Mouse (Mus musculus) kidney, embryonic 16.5 days (tissue): ENCODE data around the gene Mvb12b. TPM values are rescaled to one million over a fixed set of nuclear protein-coding genes. Genes with fewer than 3 reads are reported as not detected.

Experiments
- ATAC-seq: fragments of 200-750 bp; cut with Nextera tagmentation; 2 replicates; pipeline ENCODE4 v1.8.0; 2017; ENCODE audit warnings: moderate TSS enrichment; ENCODE audit not compliant: low FRiP score, low TSS enrichment
- H3K27ac ChIP-seq: fragments of 300-500 bp; sonication (generic); 2 replicates; pipeline ENCODE4 v1.5.1; 2014; ENCODE audit warnings: low read length
- H3K27me3 ChIP-seq: fragments of 300-500 bp; sonication (generic); 2 replicates; pipeline ENCODE4 v1.6.1; 2014; ENCODE audit warnings: low read length, control low read depth, mixed read lengths; ENCODE audit not compliant: insufficient read depth
- H3K36me3 ChIP-seq: fragments of 300-500 bp; sonication (generic); 2 replicates; pipeline ENCODE4 v1.6.1; 2014; ENCODE audit warnings: low read length, control low read depth, mixed read lengths; ENCODE audit not compliant: insufficient read depth
- H3K4me1 ChIP-seq: fragments of 300-500 bp; sonication (generic); 2 replicates; pipeline ENCODE4 v1.6.1; 2014; ENCODE audit warnings: low read length, control low read depth, mixed read lengths; ENCODE audit not compliant: insufficient read depth
- H3K4me2 ChIP-seq: fragments of 300-500 bp; sonication (generic); replicated peaks from 2 replicates; pipeline ENCODE4 v1.6.1; 2014; ENCODE audit warnings: low read depth, low read length
- H3K4me3 ChIP-seq: fragments of 300-500 bp; sonication (generic); 2 replicates; pipeline ENCODE4 v1.5.1; 2014; ENCODE audit warnings: mild to moderate bottlenecking, low read length
- H3K9ac ChIP-seq: fragments of 300-500 bp; sonication (generic); replicated peaks from 2 replicates; pipeline ENCODE4 v1.6.1; 2014; ENCODE audit warnings: low read length
- H3K9me3 ChIP-seq: fragments of 300-500 bp; sonication (generic); 2 replicates; pipeline ENCODE4 v1.6.1; 2016; ENCODE audit warnings: low read length, control low read depth
- WGBS: fragments of 180-500 bp; shearing (Covaris S2); extraction: QIAGEN DNeasy Blood & Tissue Kit; methylation state at CpG from one replicate; pipeline ENCODE4 v1.1.7; 2014; 5-methylcytosine and 5-hydroxymethylcytosine counted together
- polyA plus RNA-seq: library from polyadenylated mRNA; unstranded; fragments of >200 nt; fragmentation: Nextera tagmentation; extraction: Ambion mirVana; gene quantifications from 2 replicates; pipeline ENCODE4 v1.2.1, GENCODE M21; 2015

Mvb12b gene
- polyA plus RNA-seq, 1 experiment from 2014 or later: 14.2 TPM

GRCm38 (mm10) chr2:33875594-33875993 lies 12.2 kb downstream of the Mvb12b start:
- no peak overlapping the region; the same call in 1 of the 2 replicates for H3K9ac ChIP-seq
- no peak for ATAC-seq
- H3K4me2 ChIP-seq: no peak overlapping the region
- H3K9me3 ChIP-seq: 0 out of 2 replicates have a peak, but pooled peaks cover 3% of the 10 kb centered on the region
- H3K4me3 ChIP-seq: no peak overlapping the region
- peaks cover 22% of the 10 kb centered on the region for H3K36me3 ChIP-seq
- peaks cover 79% of the 10 kb centered on the region for H3K4me1 ChIP-seq
- H3K27ac ChIP-seq: peak overlapping the region; percentile 35
- WGBS: 65% methylated on average over 12 of the region's 12 CpGs
- H3K27me3 ChIP-seq: no peaks in the 10 kb centered on the region

GRCm38 (mm10) chr2:33874856-33875576 lies 12.7 kb downstream of the Mvb12b start:
- H3K4me2 ChIP-seq: no peak overlapping the region

GRCm38 (mm10) chr2:33874367-33874766 lies 13.4 kb downstream of the Mvb12b start:
- H3K27ac ChIP-seq: no peak overlapping the region
- no peak for ATAC-seq
- H3K9me3 ChIP-seq: 0 out of 2 replicates have a peak, but pooled peaks cover 3% of the 10 kb centered on the region
- 76% methylated on average over 5 of the region's 5 CpGs for WGBS
- no peak overlapping the region for H3K4me3 ChIP-seq
- H3K4me1 ChIP-seq: peaks cover 90% of the 10 kb centered on the region
- H3K36me3 ChIP-seq: peaks cover 22% of the 10 kb centered on the region
- H3K4me2 ChIP-seq: no peak overlapping the region
- H3K27me3 ChIP-seq: no peaks in the 10 kb centered on the region
- H3K9ac ChIP-seq: no peak overlapping the region

More at GRCm38 (mm10) chr2:33874856-33875576, 12.7 kb downstream of the Mvb12b start:
- Histone ChIP-seq H3K4me1 (peaks cover 85% of the 10 kb centered on the region), H3K36me3 (peaks cover 22% of the 10 kb centered on the region), H3K4me3 (no peak overlapping the region), H3K9ac (peak overlapping the region; percentile 20; the same call in 1 of the 2 replicates), H3K27me3 (no peaks in the 10 kb centered on the region), H3K9me3 (0 out of 2 replicates have a peak, but pooled peaks cover 3% of the 10 kb centered on the region), H3K27ac (peak overlapping the region; percentile 35)
- ATAC-seq: no peak
- WGBS: 72% methylated on average over 10 of the region's 10 CpGs

DNA sequence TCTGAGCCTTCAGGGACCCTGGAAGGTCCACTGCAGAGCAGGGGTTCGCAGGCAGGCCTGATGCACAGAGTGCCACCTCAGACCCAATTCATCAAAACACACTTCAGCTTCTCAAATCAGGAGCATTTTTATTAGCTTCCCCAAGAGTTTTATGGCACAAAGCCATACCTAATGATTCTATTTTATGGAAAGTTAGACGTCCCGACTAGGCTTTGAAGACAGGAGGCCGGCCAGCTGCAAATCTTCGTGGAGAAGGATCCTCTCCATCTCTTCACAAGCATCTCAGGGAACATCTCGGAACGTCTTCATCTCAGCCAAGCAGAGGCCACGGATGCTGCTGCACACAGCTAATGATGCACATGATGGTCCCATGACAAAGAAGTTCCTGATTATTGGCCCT lies 14.2 kb downstream of the Mvb12b start:
- Histone ChIP-seq H3K27me3 (no peaks in the 10 kb centered on the region), H3K36me3 (peaks cover 22% of the 10 kb centered on the region), H3K4me3 (no peak overlapping the region), H3K4me2 (no peak overlapping the region), H3K9ac (no peak overlapping the region), H3K9me3 (0 out of 2 replicates have a peak, but pooled peaks cover 3% of the 10 kb centered on the region), H3K27ac (peak overlapping the region; percentile 46), H3K4me1 (peaks cover 91% of the 10 kb centered on the region)
- peak; percentile 28; the same call in 1 of the 2 replicates for ATAC-seq
- 58% methylated on average over 8 of the region's 8 CpGs for WGBS

GRCm38 (mm10) chr2:33872841-33873271 lies 14.9 kb downstream of the Mvb12b start:
- peak; percentile 49; the same call in 1 of the 2 replicates for ATAC-seq
- Histone ChIP-seq H3K4me3 (no peak overlapping the region), H3K9ac (no peak overlapping the region), H3K27ac (peak overlapping the region; percentile 46), H3K4me2 (no peak overlapping the region), H3K27me3 (no peaks in the 10 kb centered on the region), H3K9me3 (0 out of 2 replicates have a peak, but pooled peaks cover 3% of the 10 kb centered on the region), H3K4me1 (peaks cover 87% of the 10 kb centered on the region), H3K36me3 (peaks cover 22% of the 10 kb centered on the region)
- 42% methylated on average over 8 of the region's 8 CpGs for WGBS

DNA sequence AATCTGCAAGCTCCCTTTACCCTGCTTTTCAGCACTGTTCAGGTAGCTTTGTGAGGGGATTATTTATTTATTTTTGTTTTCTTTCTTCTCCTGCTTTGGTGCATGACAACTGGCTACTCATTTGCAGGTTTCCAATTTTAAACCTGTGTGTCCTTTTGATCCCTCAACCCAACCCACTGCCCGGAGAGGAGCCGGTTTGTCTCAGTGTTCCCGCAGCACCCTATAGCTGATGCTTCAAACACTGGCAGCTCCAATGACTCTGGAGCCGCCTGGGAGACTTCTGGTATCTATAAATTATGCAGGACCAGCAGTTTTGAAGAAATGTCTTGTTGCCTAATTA lies 16.6 kb downstream of the Mvb12b start:
- H3K9me3 ChIP-seq: 0 out of 2 replicates have a peak, but pooled peaks cover 3% of the 10 kb centered on the region
- no peak for ATAC-seq

DNA sequence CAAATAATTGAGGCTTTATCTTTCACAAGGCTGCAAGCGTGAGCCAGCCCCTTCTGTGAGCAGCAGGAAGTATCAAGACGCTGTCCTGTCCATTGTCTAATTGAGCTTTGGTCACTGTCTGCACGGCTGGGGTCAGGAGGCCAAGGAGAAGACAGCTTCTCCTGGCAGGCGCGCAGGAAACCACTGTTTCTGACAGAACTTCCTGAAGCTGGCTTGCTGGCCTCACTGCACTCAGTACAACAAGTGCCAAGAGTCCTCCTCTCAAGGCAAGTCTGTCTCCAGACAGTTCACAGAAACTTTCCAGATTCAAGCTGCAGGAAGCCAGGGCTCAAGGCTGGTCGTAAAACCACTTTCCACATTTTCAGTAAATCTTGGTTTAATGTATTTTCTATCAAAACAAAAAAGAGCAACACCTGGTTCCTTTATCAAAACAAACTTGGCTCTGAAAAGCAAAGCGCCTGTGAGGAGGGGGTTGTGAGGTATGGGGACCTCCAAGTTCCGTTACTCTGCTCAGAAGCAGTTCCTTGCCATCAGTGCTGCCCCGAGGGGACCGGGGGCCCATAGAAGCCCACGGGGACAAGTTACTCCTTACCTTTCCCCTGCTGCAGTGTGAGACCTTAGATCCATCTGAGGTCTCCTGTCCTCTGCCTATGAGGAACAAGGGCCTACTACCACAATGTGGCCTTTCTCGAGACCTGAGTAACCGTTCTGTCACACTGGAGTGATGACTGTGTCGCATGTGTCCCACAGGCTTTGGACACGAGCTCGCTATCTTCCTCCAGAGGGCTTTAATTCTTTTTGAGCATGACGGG lies 17.2 kb downstream of the Mvb12b start:
- H3K27ac ChIP-seq: peak overlapping the region; percentile 84
- H3K4me2 ChIP-seq: no peak overlapping the region
- H3K4me1 ChIP-seq: peaks cover 67% of the 10 kb centered on the region
- peaks cover 22% of the 10 kb centered on the region for H3K36me3 ChIP-seq
- 25% methylated on average over 17 of the region's 17 CpGs for WGBS
- 0 out of 2 replicates have a peak, but pooled peaks cover 3% of the 10 kb centered on the region for H3K9me3 ChIP-seq
- peak; percentile 77 for ATAC-seq
- peak overlapping the region; percentile 5; the same call in 1 of the 2 replicates for H3K9ac ChIP-seq
- no peaks in the 10 kb centered on the region for H3K27me3 ChIP-seq
- no peak overlapping the region for H3K4me3 ChIP-seq

More for the DNA sequence above, 16.6 kb downstream of the Mvb12b start:
- H3K27ac ChIP-seq: peak overlapping the region; percentile 84
- peaks cover 72% of the 10 kb centered on the region for H3K4me1 ChIP-seq
- 33% methylated on average over 4 of the region's 4 CpGs for WGBS
- no peak overlapping the region for H3K4me3 ChIP-seq
- H3K4me2 ChIP-seq: no peak overlapping the region
- no peaks in the 10 kb centered on the region for H3K27me3 ChIP-seq
- H3K9ac ChIP-seq: no peak overlapping the region
- peaks cover 22% of the 10 kb centered on the region for H3K36me3 ChIP-seq

GRCm38 (mm10) chr2:33869689-33870343 lies 17.9 kb downstream of the Mvb12b start:
- no peak overlapping the region for H3K4me3 ChIP-seq
- 0 out of 2 replicates have a peak, but pooled peaks cover 3% of the 10 kb centered on the region for H3K9me3 ChIP-seq
- WGBS: 53% methylated on average over 10 of the region's 10 CpGs
- no peak overlapping the region for H3K9ac ChIP-seq
- H3K4me1 ChIP-seq: peaks cover 60% of the 10 kb centered on the region
- H3K36me3 ChIP-seq: peaks cover 22% of the 10 kb centered on the region
- peak overlapping the region; percentile 84 for H3K27ac ChIP-seq
- no peaks in the 10 kb centered on the region for H3K27me3 ChIP-seq
- no peak overlapping the region for H3K4me2 ChIP-seq
- ATAC-seq: no peak

DNA sequence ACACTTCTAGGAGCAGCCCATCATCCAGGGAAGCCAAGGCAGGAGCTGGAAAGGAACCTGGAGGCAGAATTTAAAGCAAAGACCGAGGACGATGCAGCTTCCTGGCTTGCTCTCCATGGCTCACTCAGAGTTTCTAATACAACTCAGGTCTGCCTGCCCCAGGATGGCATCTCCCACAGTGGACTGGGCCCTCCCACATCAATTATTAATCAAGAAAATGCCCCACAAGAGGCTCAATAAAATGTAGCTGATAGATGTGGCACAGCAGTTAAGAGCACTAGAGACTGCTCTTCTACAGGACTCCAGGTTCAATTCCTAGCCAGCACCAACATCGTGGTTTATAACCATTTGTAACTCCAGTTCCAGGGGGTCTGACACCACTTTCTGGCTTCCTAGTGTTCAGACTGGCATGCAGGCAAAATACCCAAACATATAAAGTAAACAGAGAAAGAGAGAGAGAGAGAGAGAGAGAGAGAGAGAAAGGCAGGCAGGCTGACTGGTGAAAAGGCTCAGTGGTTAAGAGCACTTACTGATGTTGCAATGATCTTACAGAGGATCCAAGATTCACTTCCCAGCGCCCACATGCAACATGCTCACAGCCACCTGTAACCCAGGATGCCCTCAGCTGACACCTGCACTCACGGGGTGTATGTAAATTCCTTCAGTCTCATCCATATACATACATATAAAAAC lies 18.6 kb downstream of the Mvb12b start:
- ATAC-seq: no peak
- Histone ChIP-seq H3K36me3 (peaks cover 22% of the 10 kb centered on the region), H3K4me3 (no peak overlapping the region), H3K4me2 (no peak overlapping the region), H3K9me3 (0 out of 2 replicates have a peak, but pooled peaks cover 3% of the 10 kb centered on the region), H3K27me3 (no peaks in the 10 kb centered on the region), H3K4me1 (peaks cover 53% of the 10 kb centered on the region), H3K9ac (no peak overlapping the region), H3K27ac (peak overlapping the region; percentile 84; the same call in 1 of the 2 replicates)
- 58% methylated on average over 5 of the region's 5 CpGs for WGBS
